Mouse (Mus musculus): Measurements from ENCODE around the gene Synj2.
"Not testable (repeated sequence)": the region's sequence is repeated elsewhere in the genome, so short reads cannot be mapped to it uniquely, and the experiment has no call there.

The Synj2 gene

GRCm38 (mm10) chr17:6001836-6002235 lies 60.8 kb downstream of the Synj2 start:
- DNase-seq = no peak

DNA sequence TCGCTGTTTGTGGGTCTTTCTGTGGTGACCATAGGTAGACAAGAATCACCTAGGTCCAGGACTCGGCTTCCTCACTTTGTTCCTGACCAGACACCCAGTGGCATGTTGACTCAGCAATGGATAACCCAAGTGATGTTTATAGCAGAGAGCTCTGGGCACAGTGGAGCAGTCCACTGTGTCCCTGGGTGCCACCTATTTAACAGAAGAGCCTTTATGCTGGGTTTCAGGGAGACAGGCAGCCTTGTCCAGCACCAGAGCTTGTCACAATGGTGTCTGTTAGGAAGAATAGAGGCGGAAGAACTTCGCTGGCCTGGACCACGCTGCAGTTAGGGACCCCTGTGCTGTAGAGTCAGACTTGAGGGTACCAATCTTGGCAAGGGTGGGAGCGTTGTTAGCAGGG lies 61.5 kb downstream of the Synj2 start:
- DNase-seq = no peak

GRCm38 (mm10) chr17:6003661-6004060 lies 62.6 kb downstream of the Synj2 start:
- DNase-seq = no peak

DNA sequence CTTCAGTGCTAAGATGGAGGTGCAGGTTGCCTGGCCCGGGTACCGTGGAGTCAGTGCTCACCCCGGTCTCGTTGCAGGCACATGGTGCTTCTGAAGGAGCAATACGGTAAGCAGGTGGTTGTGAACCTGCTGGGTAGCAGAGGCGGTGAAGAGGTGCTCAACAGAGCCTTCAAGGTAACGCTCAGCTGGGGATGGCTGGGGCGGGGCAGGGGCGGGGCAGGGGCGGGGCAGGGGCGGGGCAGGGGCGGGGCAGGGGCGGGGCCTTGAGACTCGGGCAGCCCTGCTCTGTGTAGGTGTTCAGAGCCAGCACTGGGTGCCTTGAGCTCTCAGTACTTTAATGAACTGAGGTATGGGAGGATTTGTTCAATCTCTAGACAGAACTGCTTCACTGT lies 64.2 kb downstream of the Synj2 start:
- no peak for DNase-seq

DNA sequence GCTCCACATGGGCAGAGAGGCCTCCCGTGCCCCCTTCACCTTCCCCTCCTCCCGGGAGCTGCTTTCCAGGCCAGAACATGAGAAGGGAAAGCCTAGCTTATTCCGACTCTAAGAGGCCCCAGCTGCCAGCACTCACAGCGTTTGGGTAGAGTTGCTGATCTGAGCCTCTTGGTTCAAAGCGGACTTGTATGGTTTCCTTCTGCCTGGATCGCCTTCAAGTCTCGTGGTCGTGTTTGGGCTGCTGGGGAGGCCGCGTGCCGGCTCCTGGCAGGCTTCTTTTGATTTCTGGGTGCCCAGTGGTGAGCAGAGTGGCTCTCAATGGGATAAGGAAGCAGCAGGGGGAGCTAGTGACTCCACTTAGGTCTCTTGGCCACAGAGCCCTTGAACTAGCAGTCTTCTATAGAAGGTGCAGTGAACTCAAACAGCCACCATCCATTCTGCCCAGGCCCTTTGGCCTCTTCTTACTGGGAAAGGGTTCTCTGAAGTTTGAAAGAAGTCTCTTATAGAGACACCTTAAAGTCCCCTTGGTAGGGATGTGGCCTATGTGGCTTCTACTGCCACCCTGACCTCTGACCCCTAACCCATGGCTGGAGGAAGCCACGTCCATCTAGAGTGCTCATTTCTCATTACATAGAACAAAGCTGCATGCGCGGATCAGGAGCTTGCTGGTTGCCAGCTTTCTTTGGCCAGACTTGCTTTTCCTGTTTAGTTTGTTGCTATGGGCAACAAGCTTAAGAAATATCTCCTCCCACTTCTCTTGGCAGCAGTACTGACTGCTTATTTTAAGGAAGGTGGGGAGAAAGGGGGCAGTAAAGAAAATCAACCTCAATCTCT lies 64.8 kb downstream of the Synj2 start:
- DNase-seq = peak; percentile 81

DNA sequence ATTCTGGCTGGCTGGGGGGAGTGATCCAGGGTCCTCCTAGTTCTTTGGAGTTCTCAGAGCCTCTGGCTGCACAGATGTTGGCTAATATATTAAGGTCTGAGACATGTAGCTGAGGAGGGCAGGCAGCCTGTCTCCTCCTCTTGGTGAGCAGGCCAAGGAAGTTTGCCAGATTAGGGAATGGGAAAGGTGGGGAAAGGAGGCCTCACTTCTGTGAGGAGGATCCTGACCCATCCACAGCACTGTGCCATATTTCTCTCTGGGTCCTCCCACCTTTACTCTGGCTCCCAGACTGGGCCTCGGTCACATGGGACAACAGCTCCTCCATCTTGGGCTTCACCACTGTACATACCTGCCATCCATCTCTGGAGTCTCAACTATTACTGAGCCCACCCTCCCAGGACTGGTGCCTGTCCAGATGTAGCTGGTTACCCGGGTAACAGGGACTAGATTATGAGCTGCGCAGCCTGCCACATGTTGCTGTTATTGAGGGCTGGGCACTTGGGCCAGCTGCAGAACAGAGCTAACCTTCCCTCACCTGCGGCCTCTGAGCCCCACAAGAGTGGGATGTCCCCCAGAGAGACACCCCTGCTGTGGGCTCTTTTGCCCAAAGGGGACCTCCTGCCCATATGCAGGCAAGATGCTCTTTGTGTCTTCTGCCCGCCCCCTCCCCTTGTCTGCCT lies 66.2 kb downstream of the Synj2 start:
- no peak for DNase-seq

DNA sequence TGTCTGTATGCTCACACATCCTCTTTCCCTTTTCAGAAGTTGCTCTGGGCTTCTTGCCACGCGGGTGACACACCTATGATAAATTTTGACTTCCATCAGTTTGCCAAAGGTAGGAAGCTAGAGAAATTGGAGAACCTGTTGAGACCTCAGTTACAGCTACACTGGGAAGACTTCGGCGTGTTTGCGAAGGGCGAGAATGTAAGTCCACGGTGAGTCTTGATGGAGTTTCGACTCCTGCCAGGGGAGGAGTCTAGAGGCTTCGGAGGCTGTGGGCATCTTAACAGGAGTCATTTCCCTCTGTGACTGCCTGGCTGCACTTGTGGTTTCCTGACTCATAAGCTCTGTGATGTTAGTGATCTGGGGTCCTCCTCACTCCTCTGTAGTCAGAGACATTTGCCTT lies 66.8 kb downstream of the Synj2 start:
- no peak for DNase-seq

- no peak for DNase-seq
Measured at GRCm38 (mm10) chr17:6008590-6008989, 67.5 kb downstream of the Synj2 start.

DNA sequence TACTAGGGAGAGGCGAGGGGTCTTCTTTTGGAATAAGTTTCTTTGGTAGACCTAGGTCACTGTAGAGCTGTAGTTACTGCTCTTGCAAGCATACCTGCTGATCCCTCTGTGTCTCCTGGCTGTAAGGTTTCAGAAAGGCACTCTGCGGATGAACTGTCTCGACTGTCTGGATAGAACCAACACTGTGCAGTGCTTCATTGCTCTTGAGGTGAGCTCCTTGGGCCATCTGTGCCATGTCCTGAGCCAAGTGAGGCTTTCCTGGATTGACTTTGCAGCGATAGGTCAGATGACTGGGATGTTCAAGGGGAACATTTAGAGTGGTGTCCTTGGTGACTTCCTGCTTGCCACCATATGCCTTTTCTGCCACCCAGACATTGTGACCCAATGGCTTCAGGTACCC lies 68.5 kb downstream of the Synj2 start:
- DNase-seq = no peak

DNA sequence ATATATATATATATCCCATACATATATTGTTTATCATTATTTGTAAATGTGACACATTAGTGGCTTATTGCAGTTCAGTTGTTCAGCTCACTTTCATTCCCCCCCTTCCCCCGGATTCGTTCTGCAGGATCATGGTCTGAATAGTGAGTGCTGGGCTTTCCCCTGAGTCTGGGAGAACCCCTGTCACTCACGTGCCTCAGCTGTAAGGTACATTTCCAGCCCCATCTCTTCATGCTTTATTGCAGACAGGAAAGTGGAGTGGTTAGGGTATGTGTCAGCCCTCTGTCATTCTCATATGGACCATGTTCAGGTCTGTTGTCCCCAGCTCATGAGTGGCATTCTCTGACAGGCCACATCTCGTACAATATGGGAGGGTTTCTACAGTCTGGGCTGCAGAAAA lies 72.0 kb downstream of the Synj2 start:
- DNase-seq = no peak

GRCm38 (mm10) chr17:6014985-6015384 lies 73.9 kb downstream of the Synj2 start:
- no peak for DNase-seq

GRCm38 (mm10) chr17:6016213-6016780 lies 75.2 kb downstream of the Synj2 start:
- peak; percentile 45 for DNase-seq

DNA sequence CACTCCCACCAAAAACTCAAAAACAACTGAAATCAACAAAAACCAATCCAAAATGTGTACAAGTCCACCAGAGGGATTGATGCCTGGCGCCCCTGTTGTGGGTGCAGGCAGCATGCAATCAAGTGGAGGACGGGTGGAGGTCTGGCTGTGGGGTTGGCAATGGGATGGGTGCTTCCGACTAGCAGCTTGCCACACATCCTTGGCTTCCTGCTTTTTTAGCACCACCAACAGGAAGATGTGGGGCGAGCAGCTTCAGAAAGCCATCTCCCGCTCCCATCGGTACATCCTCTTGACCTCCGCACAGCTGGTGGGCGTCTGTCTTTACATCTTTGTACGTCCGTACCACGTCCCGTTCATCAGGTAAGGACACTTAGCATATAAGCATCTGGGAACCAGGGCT lies 76.2 kb downstream of the Synj2 start:
- no peak for DNase-seq

DNA sequence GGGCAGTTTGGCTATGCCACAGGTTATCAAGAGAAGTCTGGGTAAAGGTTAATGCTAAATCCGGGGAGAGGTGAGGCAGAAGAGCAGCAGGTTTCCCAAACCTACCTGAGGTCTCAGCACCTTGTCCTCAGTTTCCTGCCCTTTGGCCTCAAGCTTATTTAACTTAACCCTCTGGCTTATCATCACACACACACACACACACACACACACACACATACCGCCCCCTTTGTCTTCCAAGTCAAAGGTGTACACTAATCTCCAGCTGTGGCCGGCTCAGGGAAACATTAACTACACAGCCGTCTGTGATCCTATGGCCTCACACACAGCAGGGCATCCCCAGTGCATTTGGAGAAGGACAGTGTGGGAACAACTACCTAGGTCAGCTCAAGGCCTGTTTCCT lies 77.3 kb downstream of the Synj2 start:
- peak; percentile 31 for DNase-seq

DNA sequence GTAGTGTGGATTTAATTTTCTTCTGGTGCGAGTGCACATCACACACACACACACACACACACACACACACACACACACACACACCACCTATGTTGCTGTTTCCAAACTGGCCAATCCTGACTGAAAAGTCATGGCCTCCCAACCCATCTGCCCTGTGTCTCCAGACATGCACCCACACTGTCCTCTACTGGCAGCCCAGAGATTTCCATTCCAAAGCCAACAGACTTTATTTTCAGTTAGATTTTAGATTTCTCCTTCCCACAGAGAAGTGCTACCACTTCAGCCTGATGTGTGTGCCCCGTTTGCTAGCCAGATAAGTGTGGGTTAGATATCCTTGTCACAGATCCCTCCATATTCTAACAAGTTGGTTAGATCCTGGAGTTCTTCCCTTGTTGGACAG lies 78.7 kb downstream of the Synj2 start:
- peak; percentile 56 for DNase-seq

- no peak for DNase-seq
Measured at GRCm38 (mm10) chr17:6020636-6021035, 79.6 kb downstream of the Synj2 start.

DNA sequence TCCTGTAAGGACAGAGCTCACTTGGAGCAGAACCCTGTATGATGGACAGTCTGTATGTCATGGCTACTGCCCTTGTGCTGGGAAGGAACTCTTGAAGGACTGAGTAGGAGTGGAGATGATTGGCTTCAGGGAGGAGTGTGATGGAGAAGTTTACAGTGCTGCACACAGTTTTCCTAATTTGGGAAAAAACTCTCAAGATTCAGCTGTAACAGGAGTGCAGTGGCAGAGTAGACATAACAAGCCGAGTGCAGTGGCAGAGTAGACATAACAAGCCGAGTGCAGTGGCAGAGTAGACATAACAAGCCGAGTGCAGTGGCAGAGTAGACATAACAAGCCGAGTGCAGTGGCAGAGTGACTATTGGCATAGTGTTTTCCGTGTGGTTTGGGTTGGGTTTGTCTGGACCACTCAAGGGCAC lies 80.3 kb downstream of the Synj2 start:
- not testable (repeated sequence) for DNase-seq

GRCm38 (mm10) chr17:6025831-6026230 lies 84.8 kb downstream of the Synj2 start:
- DNase-seq = no peak

- no peak for DNase-seq
Measured at GRCm38 (mm10) chr17:6035661-6036060, 94.6 kb downstream of the Synj2 start.

DNA sequence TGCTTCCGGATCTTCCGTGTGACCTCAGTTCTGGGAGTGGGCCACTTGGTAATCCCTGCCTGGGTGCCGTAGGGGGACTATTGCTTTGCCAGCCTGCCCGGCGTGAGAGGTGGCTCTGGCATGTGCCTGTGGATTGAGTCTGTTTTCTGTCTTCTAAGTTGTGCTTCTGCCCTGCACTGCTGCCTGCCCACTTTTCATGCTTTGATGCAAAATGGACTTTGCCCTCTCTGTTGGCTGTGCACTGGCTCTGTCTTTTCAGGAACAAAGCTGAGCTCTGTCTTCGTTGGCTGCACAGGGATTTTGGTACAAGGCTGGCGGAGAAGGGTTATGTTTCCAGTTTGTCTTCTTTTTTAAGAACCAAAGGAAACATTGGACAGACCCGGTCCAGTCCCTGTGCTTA lies 95.4 kb downstream of the Synj2 start:
- DNase-seq = peak; percentile 57

DNA sequence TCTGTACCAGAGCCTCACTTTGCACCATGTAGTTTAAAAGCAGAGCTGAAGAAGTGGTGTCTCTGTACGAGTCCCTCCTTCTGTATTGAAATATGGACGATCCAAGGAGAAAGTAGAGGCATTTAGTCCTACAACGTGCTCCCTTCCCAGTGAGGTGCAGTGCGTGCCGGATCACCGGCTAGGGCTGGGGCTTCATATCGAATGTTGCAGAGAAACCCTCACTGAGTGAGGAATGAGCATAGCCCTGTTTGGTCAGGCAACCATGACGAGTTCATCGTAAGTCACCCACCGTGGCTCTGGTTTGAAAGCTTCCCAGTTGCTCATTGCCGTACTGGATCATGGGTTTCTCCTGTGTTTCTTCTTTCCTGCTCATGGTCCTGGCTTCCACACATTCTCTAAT lies 95.8 kb downstream of the Synj2 start:
- DNase-seq = no peak

GRCm38 (mm10) chr17:6037507-6037906 lies 96.4 kb downstream of the Synj2 start:
- DNase-seq = no peak

GRCm38 (mm10) chr17:6052801-6053200 lies 111.7 kb downstream of the Synj2 start:
- DNase-seq = no peak

DNA sequence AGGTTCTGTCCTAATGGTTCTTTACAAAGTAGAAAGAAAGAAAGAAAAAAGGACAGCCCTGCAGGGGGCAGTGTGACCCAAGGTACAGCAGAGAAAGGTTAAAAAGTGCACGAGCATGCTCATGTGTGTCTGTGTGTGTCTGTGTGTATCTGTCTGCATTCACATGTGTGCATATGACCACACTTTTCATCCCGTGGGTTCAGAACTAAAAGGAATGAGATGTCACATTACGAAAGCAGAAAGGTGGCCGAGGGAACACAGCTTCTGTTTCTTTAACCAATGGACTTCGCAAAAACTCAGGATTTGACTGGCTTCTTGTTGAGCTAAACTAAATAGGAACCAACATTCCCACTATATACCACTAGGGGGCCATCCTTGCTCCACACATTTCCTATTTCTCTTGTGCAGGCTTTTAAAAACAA lies 113.9 kb downstream of the Synj2 start:
- peak; percentile 71 for DNase-seq
